Mouse (Mus musculus) mouse trophoblast stem cell (cell line): ENCODE measurements around the gene Lfng.

Experiments used
- in situ Hi-C, 2 experiments: fragments of 300-500 bp; cut with MseI, MboI; formaldehyde crosslinking; loops; 2 replicates in 1 of 2; 3 replicates in 1 of 2; pipeline ENCODE4 v1.15.1; 2025

Lfng gene

DNA sequence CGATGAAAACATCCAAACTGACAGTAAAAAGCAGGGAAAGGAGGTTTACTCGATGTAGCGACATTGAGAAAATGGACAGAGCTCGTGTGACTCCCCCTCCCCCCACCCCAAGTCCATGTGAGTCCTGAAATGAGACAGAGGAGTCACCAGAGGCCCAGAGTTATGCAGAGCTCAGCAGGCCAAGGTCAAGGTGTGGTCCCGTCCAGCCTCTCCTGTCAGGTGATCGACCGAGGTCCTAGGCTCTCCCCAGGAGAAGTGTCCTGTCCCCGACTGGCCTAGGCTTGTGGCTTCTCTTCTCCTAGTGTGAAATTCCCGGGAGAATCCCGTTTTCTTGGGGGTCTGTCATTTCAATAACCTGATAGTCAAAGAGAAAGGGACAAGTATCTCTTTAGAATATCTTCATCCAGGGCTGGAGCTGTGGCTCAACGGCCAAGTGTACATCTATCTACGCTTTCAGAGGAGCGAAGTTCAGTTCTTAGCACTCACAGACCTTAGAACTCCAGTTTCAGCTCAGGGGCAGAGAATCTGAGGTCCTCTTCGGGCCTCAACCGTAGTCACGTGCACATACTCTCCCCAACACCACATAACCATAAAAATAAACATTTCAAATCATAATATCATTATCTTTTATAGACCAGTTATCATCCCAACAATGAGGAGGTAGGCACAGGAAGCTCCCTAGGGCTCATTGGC lies 17.9 kb upstream of the Lfng start:
- in situ Hi-C loops = no loop called here

DNA sequence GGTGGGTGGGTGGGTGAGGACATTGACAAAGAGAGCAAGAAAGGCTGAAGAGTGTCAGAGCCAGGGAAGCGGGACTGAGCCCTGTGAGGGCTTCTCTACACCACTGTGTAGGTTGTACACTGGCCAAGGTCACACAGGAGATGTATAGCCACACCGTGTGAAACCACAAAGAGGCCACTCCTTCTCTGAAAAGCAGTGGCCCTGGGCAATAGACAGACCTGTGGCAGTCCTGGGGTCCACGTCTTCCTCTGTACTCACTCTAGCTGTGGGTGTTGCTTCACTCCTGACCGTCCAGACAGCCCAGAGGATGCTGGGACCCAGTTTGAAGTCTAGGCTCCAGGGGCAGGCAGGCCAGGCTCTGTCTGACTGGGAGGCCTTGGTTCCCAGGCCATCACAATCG lies 12.3 kb upstream of the Lfng start:
- in situ Hi-C loops = no loop called here

DNA sequence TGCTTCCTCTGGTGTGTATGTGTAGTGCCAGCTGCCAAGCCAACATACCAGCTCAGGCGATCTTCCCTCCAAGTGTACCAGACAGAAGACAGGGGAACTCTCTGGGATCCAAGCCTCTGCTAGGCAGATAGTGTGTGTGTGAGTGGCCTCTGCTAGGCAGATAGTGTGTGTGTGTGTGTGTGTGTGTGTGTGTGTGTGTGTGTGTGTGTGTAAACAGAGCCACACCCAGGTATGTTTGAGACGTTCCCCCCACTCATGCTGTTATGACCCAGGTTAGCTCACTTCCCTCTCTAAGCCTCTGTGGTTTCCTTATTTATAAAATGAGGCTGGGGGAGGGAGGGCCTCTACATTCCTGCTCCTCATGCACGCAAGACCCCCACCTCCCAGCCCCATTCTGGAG lies 10.7 kb upstream of the Lfng start:
- in situ Hi-C loops = no loop called here

DNA sequence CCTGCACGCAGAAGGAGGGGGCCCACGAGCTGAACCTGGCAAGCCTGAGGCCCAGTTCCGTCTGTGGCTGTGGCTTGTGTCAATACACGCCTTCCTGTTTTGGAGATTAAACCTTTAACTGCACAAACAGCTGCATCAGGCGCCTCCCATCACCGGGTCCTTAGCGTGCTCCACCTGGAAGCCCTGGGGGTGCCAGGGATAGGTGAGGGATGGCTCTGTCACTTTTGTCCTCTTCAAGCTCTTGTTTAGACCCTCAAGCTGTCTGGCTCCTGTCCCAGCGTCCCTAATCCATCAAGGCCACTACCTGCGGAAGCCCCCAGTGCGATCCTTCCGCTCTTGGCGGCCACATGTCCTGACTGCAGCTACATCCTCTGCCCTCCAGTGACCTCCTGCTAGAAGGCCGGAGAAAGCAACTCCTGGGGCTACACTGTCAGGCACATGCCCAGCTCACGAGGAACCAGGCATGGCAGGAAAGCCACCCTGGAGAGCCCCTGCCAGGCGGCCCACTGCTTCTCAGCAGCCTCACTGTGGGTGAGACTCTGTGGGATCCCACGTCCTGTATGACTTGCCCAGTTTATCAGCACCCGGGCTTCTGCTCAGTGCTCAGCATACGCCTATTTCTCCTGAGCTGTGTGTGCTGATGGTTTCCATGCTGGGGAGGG lies 10.1 kb upstream of the Lfng start:
- in situ Hi-C loops = no loop called here

DNA sequence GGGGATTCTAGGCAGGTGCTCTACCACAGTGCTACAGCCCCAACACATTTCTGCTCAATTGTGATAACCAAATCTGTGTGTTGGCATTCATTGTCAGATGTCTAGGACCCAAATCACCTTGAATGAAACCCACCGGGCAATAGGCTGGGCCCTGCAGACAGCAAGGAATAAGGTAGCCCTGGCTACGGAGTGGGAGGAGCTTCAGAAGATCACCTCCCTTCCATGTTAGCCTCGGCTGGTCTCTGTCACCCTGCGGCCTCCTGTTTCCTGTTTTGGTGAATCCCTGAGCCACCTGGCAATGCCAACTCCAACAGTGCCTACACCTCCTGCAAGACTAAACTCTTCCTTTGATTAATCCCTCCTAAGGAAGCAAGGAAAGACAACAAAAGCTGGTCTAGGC lies 9.3 kb upstream of the Lfng start:
- in situ Hi-C loops = no loop called here

DNA sequence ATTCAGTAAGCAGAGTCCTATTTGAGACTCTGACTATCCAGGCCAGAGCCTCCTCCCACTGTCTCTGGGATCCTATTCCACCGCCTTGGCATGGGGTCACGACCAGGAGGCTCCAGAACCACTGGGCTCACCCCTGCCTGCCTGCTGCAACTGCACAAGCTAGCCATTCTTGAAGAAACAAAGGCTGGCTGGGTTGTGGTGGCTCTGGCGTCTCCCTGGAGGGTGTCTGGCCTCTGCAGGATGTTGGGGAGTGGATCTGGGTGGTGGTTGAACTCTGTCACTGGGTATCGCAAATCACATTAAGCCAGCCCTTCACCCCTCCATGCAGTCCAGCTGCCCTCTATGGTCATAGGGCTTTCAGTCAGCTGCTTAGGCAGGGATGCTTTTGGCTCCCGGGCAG lies 7.2 kb upstream of the Lfng start:
- in situ Hi-C loops = no loop called here

DNA sequence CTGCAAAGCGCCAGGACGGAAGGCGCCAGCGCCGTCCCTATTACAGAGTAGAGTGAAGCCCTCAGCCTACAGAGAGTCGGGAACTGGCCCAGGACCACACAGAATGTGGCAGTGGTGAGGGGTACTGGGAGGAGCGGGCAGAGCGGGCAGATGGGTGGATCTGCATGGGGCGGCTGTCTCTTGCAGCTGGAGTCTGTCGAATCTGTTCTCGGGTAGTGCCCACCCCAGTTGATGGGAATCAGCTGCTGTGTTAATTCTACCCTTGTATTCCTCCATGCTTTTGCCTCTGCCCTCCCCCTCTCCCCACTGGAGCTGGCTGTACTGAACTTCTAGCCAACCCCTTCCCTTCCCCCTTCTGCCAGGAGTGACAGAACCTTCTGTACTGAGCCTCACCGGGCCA lies 5.4 kb upstream of the Lfng start:
- in situ Hi-C loops = no loop called here

DNA sequence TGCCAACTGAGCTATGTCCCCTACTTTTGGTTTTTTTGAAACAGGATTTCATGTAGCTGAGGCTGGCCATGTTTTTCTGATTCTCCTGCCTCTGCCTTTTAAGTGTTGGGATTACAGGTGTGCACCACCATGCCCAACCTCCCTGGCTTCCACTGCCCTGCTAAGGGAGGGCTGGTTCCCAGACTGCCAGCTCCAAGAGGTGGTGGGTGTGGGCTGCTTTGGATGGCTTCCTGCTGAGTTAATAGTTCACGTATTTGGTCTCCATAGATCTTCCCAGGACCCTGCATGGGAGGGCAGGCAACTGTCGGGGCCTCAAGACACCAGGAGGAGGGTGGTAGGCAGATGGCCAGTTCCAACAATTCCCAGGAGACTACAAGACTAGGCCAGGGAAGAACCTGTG lies 4.6 kb upstream of the Lfng start:
- in situ Hi-C loops = no loop called here

DNA sequence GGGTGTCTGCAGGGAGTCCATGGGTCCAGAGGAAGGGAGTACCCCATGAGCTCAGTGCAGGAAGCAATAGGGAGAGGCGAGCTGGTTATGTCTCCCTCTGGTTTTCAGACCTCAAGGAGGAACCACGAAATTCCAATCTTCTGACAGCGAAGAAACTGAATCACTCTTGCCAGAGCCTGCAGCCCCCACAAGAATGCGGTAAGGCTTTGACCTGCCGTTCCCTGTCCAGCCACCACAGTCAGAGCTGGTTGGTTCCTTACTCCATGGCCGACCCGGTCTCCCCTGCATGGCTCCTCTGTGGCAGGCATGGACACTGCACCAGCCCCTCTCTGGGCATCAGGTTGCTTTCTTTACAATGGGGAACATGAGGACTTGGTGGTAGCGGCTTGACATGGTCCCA lies 2.7 kb upstream of the Lfng start:
- in situ Hi-C loops = no loop called here

DNA sequence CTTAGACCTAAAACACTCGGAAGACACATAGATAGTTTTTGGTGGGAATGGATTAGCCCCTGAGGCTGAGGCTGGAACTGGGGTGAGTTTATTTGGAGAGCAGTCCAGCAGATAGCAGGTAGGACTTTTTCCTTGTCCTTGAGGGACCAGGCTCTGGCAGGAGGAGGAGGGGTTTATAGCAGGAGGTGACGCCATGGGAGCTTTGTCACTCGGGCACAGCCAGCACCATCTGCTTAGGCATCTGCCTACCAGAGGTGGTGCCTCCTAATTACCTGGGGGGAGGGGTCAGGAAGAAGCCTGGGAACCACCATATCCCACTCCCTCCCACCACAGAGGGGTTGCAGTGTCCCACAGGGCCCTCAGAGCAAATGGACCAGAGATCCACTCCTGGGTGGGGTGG lies 1.9 kb upstream of the Lfng start:
- in situ Hi-C loops = no loop called here

DNA sequence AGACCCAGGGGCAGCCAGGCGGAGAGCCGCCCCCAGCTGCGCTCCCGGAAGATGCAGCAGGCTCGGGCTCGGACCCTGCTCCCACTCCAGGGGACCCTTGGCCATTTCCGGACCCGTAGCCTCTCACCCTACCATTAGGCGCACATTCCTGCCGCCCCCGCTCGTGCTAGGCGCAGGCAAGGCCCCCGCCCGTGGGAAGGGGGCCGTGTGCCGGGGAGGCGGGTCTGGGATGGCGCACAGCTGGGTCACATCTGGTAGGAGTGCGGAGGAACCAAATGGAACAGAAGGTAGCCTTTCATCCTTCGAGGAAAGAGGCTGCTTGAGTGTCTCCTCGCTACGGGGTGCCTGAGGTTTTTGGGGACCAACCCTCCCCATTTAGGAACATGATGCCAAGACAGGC lies 734 bp upstream of the Lfng start:
- in situ Hi-C loops = no loop called here

DNA sequence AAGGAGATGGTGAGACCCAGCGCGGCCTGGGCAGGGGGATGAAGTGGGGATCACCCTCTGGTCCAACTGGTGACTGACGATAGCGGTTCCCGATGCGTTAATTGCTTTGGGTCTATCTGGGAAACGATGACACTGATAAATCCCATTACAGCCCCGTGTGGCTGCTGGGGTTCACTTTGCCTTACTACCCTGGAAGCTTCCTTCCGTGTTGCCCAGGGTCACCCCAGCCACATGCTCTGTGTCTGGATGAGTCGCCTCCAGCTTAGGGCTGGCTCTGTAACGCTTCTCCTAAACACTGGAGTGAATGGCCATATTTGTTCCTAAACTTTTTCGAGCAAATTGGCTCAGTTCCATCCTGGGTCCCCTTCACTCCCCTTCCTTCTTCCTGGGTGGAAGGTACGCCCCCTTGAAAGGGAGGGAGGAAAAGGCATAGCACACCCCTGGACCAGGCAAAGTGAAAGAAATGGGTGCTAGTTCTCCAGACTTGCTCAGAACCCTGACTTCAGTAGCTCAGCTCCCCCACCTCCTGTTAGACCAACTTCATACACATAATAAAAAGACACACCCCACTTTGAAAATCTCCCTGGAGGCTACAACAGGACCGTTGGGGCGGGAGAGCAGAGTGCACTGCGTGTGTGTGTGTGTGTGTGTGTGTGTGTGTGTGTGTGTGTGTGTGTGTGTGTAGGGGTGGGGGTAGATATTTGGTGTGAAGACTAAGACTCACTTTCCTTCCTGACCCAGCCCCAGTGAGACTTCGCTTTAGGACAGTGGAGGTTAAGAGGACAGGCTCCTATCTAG lies 915 bp downstream of the Lfng start:
- in situ Hi-C loops = no loop called here

DNA sequence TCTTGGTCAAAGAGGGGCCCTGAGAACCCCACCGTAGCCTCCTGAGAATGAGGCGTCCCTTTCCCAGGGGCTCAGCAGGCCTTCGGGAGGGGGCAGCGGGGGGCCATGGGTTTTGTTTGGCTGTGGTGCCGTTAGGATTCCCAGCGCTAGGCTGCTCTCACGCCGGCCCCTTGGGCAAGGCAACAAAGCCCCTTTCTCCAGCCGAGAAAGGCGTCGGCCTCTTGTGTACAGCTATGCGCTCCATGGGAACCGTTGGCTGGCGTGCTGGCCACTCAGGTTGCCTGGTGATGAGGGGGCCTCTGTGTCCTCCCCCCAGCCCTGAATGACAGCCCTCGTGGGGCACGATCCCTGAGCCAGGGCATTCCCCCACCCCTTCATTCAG lies 1.5 kb downstream of the Lfng start:
- in situ Hi-C loops = no loop called here

DNA sequence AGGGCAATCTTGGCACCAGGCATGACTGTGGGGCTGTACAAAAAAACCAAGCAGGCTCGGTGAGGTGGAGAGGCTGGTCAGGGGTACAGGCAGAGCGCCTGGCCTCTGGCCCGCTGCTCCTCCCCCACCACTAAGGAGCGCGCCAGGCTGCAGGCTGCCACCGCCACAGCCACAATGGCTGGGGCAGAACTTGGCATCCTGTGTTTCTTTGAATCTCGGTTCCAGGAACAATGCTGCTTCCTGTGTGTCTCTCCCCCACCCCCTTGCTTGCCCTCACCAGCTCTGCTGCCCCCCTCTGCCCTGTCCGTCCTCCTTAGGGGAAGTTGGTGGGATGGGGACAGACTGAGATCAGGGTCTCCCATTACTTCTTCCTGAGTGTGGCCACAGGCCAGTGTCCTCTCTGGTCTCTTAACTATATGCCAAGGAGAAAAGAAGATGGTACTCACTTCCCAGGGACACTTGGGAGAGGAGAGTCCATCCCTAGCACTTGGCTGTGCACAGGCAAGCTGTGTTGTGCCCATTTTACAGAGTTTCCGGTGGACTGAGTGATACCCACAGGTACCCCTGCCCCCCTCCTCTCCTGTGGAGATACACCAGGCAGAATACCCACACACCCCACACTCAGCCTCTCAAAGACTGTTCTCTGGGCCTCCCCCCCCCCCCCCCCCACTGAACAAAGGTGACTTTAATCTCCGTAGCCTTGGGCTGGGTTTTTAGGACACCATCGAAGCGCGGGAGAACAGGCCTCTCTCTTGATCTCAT lies 2.6 kb downstream of the Lfng start:
- in situ Hi-C loops = loop anchor here in 1 of 2 experiments (10.0 kb wide), 1 partner anchor 135 kb away; no protein-coding TSS in a partner anchor

DNA sequence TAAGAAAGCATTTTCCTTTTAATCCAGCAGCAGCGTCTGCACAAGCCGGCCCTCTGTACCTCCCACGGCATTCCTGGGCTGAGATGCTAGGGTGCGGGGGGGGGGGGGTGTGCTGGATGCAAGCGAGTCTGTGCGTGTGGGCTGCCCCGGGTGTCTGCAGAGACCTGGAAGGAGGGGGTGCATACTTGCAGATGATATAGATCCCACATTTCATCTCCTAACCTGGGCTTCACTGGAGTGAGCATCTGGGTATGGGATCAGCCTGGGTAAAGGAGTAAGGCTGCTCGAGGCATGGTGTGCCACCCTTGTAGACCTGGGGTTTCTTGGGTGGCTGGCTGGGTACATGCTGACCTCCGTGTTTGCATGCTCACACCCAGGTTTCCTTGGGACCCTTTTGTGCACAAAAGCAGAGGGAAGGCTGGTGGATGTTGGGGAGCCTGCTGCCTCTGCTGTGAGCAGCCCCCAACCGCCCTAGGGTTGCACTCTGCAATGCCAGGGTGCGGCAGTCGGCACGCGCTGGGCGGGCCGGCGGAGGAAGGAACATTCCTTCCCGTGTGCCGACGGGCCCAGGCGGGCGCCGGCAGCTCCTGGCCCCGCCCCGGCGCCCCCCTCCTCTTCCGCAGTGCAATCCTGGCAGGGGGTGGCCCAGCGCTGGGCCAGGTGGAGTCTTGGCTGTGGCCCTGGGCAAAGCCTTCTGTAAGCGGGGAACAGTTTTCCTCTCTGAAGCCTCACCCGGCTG lies 3.3 kb downstream of the Lfng start:
- in situ Hi-C loops = loop anchor here in 1 of 2 experiments (10.0 kb wide), 1 partner anchor 136 kb away; no protein-coding TSS in a partner anchor

DNA sequence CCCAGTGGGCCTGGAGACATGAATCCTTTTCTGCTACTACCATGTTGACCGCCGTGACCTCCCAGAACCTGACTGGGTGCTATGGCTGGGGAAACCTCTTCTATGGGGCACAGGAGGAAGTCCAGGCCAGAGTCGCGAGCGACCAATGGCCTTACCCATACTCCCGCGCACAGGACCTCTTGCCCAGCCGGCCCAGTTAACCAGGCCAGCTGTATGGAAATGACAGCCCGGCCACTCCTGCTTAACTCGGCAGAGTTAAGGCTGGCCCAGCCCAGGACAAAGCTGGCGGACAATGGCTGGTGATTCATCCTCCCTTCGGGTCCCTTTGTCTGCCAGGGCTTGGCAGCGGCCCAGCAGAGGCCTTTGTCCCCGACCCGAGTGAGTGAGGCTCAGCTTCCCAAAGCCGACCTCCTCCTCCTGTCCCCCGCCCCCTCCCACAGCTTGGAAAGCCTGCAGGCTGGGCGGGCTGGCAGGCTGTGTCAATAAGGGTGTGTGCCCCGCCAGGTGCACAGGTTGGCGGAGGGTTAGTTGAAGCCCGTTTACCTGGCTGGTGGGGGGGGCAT lies 4.0 kb downstream of the Lfng start:
- in situ Hi-C loops = loop anchor here in 1 of 2 experiments (10.0 kb wide), 1 partner anchor 136 kb away; no protein-coding TSS in a partner anchor

DNA sequence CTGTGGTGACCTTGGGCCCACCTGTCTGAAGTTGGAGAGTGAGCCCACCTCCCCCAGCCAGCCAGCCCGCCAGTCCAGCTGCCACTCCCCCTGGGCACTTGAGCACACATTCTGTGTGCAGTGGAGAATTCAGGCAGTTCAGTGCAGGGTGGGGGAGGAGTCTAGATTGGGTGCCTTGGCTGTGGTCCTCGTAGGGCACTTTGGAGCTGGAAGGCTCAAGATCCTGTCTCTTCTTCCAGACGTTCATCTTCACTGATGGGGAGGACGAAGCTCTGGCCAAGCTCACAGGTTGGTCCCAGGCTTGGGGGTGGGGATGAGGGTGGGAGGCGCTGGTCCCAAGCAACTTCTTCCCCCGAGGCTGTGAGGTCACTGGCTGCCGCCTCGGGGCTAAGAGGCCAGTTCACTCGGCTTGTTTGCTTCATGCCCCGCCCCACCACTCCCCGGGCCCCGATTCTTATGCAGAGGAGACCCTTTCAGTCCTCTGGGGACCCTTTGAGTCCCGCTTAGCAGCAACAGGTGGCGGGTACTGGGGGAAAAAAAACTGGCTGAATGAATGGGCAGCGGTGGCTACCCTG lies 4.6 kb downstream of the Lfng start:
- in situ Hi-C loops = loop anchor here in 1 of 2 experiments (10.0 kb wide), 1 partner anchor 137 kb away; no protein-coding TSS in a partner anchor

DNA sequence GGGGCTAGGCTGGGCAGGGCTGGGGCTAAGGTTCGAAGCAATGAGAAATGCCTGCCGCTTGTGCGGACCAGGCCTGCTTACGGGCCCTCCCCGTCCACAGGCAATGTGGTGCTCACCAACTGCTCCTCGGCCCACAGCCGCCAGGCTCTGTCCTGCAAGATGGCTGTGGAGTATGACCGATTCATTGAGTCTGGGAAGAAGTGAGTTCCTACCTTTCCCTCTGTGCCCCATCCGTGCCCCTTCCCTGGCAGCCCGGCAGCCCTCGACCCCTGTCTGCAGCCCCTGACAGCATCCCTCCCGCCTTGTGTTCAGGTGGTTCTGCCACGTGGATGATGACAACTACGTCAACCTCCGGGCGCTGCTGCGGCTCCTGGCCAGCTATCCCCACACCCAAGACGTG lies 5.1 kb downstream of the Lfng start:
- in situ Hi-C loops = loop anchor here in 1 of 2 experiments (10.0 kb wide), 1 partner anchor 137 kb away; no protein-coding TSS in a partner anchor

DNA sequence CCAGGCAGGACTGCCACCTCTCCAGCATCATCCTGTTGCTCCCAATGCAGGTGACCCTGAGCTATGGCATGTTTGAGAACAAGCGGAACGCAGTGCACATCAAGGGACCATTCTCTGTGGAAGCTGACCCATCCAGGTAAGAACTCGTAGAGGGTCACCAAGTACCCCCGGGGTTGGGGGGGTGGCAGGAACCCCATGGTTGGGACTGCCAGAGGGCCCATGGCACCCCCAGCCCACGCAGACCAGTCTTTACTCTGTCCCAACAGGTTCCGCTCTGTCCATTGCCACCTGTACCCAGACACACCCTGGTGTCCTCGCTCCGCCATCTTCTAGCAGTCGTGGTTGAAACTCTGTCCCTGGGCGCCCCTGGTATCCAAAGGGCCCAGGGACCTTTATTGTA lies 7.0 kb downstream of the Lfng start:
- in situ Hi-C loops = loop anchor here in 1 of 2 experiments (10.0 kb wide), 1 partner anchor 139 kb away; no protein-coding TSS in a partner anchor

DNA sequence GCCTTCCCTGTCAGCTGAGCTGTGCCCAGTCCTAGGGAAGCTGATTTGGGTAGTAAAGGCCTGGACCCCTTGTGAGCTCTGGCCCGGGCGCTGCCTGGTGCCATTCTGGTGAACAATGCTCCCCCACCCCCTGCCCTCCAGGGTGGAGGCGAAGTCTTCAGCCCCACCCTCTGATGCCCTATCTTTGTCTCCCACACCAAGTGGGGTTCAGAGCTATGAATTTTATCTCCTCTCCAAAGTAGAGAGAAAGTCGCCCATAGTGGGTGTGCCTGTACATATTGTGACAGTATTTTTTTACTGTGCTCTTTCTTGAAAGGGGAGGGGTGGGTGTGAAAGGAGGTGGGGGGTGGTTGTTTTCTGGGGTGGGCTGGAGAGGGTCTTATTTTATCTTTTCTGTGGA lies 7.7 kb downstream of the Lfng start:
- in situ Hi-C loops = loop anchor here (5.0 to 10.0 kb wide), 4 partner anchors 38 to 140 kb away; no protein-coding TSS in a partner anchor
